Mouse (Mus musculus) liver, embryonic 14.5 days (tissue): ENCODE data around the gene Laptm5.

ENCODE experiments used
- CTCF ChIP-seq: IDR thresholded peaks from 2 replicates; pipeline ENCODE4 v1.5.1; 2016; ENCODE audit warnings: antibody characterized with exemption, low read depth, control low read depth
- EP300 ChIP-seq: IDR thresholded peaks from 2 replicates; pipeline ENCODE4 v1.6.1; 2016; ENCODE audit warnings: antibody characterized with exemption, low read depth

GRCm38 (mm10) chr4:130926274-130926673, 13.3 kb downstream of the Laptm5 start:
- TF ChIP-seq EP300 (no peak), CTCF (no peak)
